Mouse (Mus musculus) G1E (cell line): ENCODE measurements at regions not wholly inside any gene's neighbourhood (a gene's known extent, or its start where the extent isn't known, plus 50 kb on each side); places are given as distances from the start of the nearest gene placed in this dataset.

Experiments used
- ATAC-seq: 2 replicates; pipeline ENCODE4 v1.8.0; 2016; ENCODE audit warnings: mild to moderate bottlenecking; ENCODE audit not compliant: insufficient number of reproducible peaks, poor library complexity, low FRiP score, severe bottlenecking; ENCODE audit errors: extremely low read depth
- DNase-seq: peaks from one replicate; pipeline ENCODE4 v3.0.0; 2012; ENCODE audit warnings: low spot score
- H3K27me3 ChIP-seq: 2 replicates; pipeline ENCODE4 v1.6.1; 2012; ENCODE audit warnings: mild to moderate bottlenecking, low read length, inconsistent platforms; ENCODE audit not compliant: insufficient read depth
- H3K36me3 ChIP-seq: replicated peaks from 2 replicates; pipeline ENCODE3; 2012; ENCODE audit warnings: mild to moderate bottlenecking, inconsistent platforms
- H3K4me1 ChIP-seq: 2 replicates; pipeline ENCODE4 v1.6.1; 2012; ENCODE audit warnings: low read depth, low read length, inconsistent platforms, mixed read lengths; ENCODE audit not compliant: insufficient read depth
- H3K4me3 ChIP-seq: 2 replicates; pipeline ENCODE4 v1.5.1; 2012; ENCODE audit warnings: low read depth, mild to moderate bottlenecking, inconsistent platforms, low read length, moderate library complexity, mixed read lengths
- H3K9me3 ChIP-seq: replicated peaks from 2 replicates; pipeline ENCODE4 v1.6.1; 2012; ENCODE audit warnings: inconsistent platforms
- CTCF ChIP-seq: IDR thresholded peaks from 2 replicates; pipeline ENCODE4 v1.5.1; 2012; ENCODE audit warnings: low read depth, low read length, inconsistent platforms, mixed read lengths
- GATA1 ChIP-seq: IDR thresholded peaks from 2 replicates; pipeline ENCODE4 v1.6.1; 2012; ENCODE audit warnings: borderline replicate concordance, low read length, inconsistent platforms, mixed read lengths
- GATA2 ChIP-seq: IDR thresholded peaks from 2 replicates; pipeline ENCODE4 v1.6.1; 2012; ENCODE audit warnings: low read depth, low read length, inconsistent platforms, borderline replicate concordance
- POLR2AphosphoS5 ChIP-seq: IDR thresholded peaks from 2 replicates; pipeline ENCODE4 v1.6.1; 2012; ENCODE audit warnings: low read depth, low read length, inconsistent platforms; ENCODE audit not compliant: insufficient replicate concordance
- TAL1 ChIP-seq: conservative IDR thresholded peaks from 2 replicates; pipeline ENCODE4 v1.6.1; 2012; ENCODE audit warnings: low read depth, low read length, inconsistent platforms, mixed read lengths

DNA sequence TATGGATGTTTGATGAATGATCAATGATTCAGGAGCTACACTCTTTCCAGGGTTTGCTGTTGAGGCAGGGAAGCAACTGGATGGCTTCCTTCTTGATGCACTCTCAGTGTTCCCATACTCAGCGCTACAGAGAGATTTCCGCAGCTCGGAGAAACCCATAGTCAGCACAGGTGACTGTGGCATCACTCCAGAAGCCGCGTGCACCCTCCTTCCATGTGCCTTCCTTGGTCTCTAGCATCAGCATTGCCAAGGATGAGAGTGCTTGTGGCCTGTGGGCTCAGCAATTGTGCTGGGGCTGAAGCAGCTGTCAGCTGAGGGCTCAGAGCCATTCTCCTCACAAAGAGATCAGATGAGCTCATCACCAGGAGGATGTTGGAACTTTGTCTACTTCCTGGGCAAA lies 666.4 kb downstream of the Slc4a3 start:
- Histone ChIP-seq H3K4me1 (no peaks in the 10 kb centered on the region), H3K36me3 (no peaks in the 10 kb centered on the region), H3K9me3 (peaks cover 28% of the 10 kb centered on the region), H3K4me3 (no peak overlapping the region), H3K27me3 (no peaks in the 10 kb centered on the region)
- DNase-seq (no peak), ATAC-seq (no peak)
- TF ChIP-seq CTCF = no peak
- TF ChIP-seq TAL1 = no peak
- TF ChIP-seq POLR2AphosphoS5 = no peak
- TF ChIP-seq GATA2 = no peak
- TF ChIP-seq GATA1 = no peak

GRCm38 (mm10) chr1:76244721-76245120 lies 698.7 kb downstream of the Slc4a3 start:
- ATAC-seq (no peak), DNase-seq (no peak)
- Histone ChIP-seq H3K36me3 (no peaks in the 10 kb centered on the region), H3K9me3 (peaks cover 42% of the 10 kb centered on the region), H3K4me3 (no peak overlapping the region), H3K4me1 (no peaks in the 10 kb centered on the region), H3K27me3 (no peaks in the 10 kb centered on the region)
- TF ChIP-seq POLR2AphosphoS5 = no peak
- no peak for TF ChIP-seq TAL1
- TF ChIP-seq CTCF = no peak
- TF ChIP-seq GATA2 = no peak
- TF ChIP-seq GATA1 = no peak

DNA sequence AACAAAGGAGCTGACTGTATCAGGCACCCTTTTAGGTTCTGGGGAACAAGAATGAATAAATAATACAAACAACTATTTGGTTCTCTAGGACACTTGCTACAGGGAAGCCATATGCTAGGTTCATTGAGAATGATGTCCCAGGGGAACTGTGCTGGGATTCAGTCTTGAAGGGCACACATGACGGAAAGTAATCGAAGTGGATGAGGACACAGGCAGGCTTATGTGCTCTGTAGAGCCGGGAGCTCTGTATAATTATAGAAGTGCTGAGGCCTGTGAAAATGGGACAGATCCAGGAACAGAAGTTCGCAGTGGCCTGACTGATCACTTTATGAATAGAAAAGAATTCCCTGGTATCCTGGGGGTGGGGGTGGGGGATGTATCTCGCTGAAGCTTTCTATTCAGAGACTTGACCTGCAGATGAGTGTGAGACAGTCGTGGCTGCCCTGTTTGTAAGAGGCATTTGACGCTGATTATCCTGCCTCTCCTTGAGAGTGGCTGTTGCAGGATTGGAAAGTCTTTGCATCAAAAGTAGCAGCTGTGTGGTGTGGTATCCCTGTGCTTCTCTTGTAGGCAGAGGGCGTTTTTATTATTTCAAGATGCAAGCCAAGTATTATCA lies 700.2 kb downstream of the Slc4a3 start:
- no peak overlapping the region for H3K4me3 ChIP-seq
- H3K4me1 ChIP-seq = no peaks in the 10 kb centered on the region
- peaks cover 48% of the 10 kb centered on the region for H3K9me3 ChIP-seq
- no peak for TF ChIP-seq CTCF
- no peak for TF ChIP-seq GATA2
- TF ChIP-seq GATA1 = no peak
- TF ChIP-seq POLR2AphosphoS5 = no peak
- TF ChIP-seq TAL1 = no peak
- no peak for ATAC-seq
- H3K27me3 ChIP-seq = no peaks in the 10 kb centered on the region
- H3K36me3 ChIP-seq = no peaks in the 10 kb centered on the region
- DNase-seq = no peak

- no peak for ATAC-seq
- Histone ChIP-seq H3K27me3 (no peaks in the 10 kb centered on the region), H3K4me3 (no peak overlapping the region), H3K4me1 (no peaks in the 10 kb centered on the region), H3K36me3 (no peaks in the 10 kb centered on the region), H3K9me3 (peaks cover 51% of the 10 kb centered on the region)
- TF ChIP-seq GATA2 (no peak), TAL1 (no peak)
- no peak for DNase-seq
Measured at GRCm38 (mm10) chr1:76247126-76247525, 701.1 kb downstream of the Slc4a3 start.

DNA sequence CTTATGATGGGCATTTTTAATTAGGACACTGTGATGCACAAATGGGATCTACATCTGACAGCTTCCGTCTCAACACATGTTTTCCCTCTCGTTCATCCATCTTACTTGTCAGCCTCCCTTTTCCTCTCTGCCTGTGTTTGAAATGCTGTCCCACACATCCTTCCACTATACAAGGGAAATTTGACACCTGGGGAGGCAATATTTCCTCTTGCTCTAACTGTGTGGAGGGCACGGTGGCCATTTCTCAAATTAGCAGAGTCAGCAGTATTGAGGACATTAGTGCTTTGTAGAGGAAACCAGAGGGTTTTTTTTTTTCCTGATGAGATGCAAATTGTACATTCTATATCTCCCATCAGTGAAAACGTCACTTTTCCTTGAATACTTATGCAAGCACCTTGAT lies 712.2 kb downstream of the Slc4a3 start:
- TF ChIP-seq GATA1 (no peak), POLR2AphosphoS5 (no peak), GATA2 (no peak), CTCF (no peak), TAL1 (no peak)
- H3K9me3 ChIP-seq = peaks cover 20% of the 10 kb centered on the region
- no peak overlapping the region for H3K4me3 ChIP-seq
- H3K4me1 ChIP-seq = no peaks in the 10 kb centered on the region
- H3K36me3 ChIP-seq = no peaks in the 10 kb centered on the region
- DNase-seq (no peak), ATAC-seq (no peak)
- no peaks in the 10 kb centered on the region for H3K27me3 ChIP-seq

GRCm38 (mm10) chr1:76276148-76276547 lies 730.1 kb downstream of the Slc4a3 start:
- no peaks in the 10 kb centered on the region for H3K36me3 ChIP-seq
- no peak for DNase-seq
- no peaks in the 10 kb centered on the region for H3K4me1 ChIP-seq
- TF ChIP-seq POLR2AphosphoS5 (no peak), GATA2 (no peak), TAL1 (no peak), CTCF (no peak), GATA1 (no peak)
- H3K27me3 ChIP-seq = no peaks in the 10 kb centered on the region
- ATAC-seq = no peak
- H3K4me3 ChIP-seq = no peak overlapping the region
- H3K9me3 ChIP-seq = peaks cover 21% of the 10 kb centered on the region

GRCm38 (mm10) chr1:76276624-76277023 lies 730.6 kb downstream of the Slc4a3 start:
- Histone ChIP-seq H3K9me3 (peaks cover 21% of the 10 kb centered on the region), H3K4me3 (no peak overlapping the region), H3K27me3 (no peaks in the 10 kb centered on the region), H3K4me1 (no peaks in the 10 kb centered on the region), H3K36me3 (no peaks in the 10 kb centered on the region)
- ATAC-seq (no peak), DNase-seq (no peak)
- TF ChIP-seq POLR2AphosphoS5 (no peak), TAL1 (no peak), GATA1 (no peak), GATA2 (no peak), CTCF (no peak)
